Mouse (Mus musculus): ENCODE results near the gene Fbxo30. TPM values are rescaled to one million over a fixed set of nuclear protein-coding genes. Genes with fewer than 3 reads are reported as not detected.

Gene Fbxo30
- total RNA-seq, 2 experiments from 2014 or later = 8.2 to 9.2 TPM

DNA sequence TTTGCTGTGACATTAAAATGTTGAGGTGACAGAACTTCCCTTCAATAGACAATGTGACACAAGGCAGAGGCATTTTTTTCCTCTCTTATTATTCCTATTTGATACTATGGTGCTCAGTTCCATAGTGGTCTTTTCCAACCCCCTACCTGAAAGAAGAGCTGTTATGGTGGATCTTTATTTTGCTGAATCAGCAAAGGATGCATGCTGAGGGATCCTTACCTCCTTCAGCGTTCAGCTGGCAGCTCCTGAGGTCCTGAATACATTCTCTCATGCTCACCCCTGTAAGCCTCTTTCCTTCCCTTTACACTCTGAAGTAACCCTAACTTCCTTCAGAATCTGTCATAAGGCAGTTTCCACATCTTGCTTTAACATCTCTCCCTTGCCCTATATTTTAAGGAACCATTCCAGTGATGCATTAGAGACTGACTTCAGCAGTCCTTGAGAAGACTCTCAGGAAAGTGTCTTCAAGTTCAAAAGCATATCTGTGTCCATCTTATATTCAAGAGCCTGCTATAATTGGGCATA is 38.4 kb downstream of the Fbxo30 start:
- no peak for DNase-seq (ENCODE audit: extremely low spot score in 1 of 2, low spot score in 1 of 2)

DNA sequence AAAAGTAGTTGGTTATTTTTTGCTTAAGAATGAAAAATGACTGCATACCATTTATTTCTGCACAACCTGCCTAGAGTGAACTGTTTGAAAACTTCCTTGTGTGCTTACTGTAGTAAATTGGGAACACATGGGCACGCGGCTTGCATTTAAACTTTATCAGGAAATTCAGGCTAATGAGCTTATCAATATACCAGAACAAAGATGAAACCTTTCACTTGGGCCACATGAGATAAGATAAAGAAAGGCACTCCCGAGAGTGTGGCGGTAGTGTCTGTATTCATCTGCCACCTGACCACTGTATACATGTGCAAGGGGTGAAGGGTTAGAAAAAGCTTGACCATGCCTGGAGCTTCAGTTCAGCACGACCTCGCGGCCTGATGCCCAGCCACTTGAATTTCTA is 41.2 kb downstream of the Fbxo30 start:
- DNase-seq (ENCODE audit: extremely low spot score in 1 of 2, low spot score in 1 of 2) = no peak

DNA sequence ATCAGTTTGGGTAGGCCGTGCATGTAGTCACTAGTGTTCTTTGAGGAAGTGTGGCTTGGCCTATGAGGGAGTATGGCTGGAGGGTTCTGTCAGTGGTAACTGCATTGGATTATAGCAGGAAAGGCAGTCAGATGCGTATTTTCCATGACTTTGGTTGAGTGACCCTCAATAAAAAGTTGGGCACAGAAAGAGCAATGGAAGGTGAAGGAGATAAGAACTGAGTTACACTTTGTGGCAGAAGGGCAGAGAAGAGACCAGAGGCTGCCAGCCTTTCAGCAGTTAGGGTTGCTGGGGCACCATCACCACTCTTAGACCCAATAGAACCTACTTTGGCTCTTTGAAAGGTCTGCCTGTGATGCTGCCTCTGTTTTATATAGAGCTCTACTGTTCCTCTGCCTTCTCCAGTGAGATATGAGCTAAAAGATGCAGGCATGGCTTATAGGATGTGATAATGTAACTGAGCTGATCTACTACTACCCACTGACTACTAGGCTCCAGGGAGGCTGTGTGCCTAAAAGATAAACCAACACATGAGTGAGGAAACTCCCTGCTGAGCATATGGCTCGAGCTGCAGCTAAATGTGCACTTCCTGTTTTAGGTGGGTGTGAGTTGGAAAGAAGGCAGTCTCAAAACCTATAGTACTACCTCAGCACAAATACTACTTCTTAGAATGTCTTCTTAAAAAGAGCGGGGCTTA is 42.2 kb downstream of the Fbxo30 start:
- DNase-seq (ENCODE audit: extremely low spot score in 1 of 2, low spot score in 1 of 2) = no peak

DNA sequence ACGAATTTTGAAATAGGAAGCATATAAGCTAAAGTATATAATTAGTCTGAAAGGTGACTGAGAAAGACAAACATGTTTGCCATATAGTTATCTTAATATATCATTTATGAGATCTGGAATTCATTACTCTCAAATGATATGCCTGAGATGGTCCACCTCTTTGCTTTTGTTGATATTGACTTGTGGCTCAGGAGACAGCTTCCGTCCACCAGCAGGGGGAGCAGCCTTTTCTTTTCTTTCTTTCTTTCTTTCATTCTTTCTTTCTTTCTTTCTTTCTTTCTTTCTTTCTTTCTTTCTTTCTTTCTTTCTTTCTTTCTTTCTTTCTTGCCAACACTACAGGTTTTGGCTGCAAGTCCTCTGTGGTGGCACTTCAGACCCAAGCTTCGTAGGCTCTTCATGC is 45.4 kb downstream of the Fbxo30 start:
- DNase-seq (ENCODE audit: extremely low spot score in 1 of 2, low spot score in 1 of 2) = no peak

DNA sequence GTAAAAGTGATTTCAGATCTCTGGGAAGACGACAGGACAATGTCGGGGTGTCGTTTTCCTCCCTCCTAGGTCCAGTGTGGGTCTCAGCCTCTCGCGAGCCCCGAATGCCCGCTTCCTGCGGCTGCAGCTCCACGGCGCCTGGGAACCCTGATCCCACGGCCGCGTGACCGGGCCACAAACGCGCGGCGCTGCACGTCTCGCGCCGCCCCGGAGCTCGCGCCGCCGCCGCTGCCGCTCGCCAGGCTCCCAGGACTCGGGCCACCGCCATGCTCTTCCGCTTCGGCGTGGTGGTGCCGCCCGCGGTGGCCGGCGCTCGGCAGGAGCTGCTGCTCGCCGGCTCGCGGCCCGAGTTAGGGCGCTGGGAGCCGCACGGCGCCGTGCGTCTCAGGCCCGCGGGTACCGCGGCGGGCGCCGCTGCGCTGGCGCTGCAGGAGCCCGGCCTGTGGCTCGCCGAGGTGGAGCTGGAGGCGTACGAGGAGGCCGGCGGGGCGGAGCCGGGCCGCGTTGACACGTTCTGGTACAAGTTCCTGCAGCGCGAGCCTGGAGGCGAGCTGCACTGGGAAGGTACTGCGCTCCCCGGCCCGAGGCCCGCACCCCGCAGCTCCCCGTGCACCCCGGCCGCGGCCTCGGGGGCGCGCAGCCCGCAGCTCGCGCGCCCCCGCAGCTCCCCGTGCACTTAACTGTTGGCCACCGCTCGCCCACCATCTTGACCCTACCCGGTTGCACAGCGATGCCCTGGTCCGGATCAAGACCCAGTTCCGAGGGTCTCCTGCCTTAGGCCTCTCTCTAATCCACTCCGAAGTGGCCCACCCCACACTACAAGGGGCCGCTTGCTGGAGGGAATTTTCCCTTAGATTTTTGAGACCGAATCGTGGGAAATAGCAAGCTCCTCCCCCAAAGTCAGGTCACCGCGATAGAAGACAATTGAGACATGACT is 62.3 kb downstream of the Fbxo30 start, which contains the start of gene Epm2a:
Epm2a (plus strand) TSS at position 200 of the 937 bp plus-strand sequence.
- DNase-seq (ENCODE audit: extremely low spot score in 1 of 2, low spot score in 1 of 2) = peak; percentile 61 to 73

DNA sequence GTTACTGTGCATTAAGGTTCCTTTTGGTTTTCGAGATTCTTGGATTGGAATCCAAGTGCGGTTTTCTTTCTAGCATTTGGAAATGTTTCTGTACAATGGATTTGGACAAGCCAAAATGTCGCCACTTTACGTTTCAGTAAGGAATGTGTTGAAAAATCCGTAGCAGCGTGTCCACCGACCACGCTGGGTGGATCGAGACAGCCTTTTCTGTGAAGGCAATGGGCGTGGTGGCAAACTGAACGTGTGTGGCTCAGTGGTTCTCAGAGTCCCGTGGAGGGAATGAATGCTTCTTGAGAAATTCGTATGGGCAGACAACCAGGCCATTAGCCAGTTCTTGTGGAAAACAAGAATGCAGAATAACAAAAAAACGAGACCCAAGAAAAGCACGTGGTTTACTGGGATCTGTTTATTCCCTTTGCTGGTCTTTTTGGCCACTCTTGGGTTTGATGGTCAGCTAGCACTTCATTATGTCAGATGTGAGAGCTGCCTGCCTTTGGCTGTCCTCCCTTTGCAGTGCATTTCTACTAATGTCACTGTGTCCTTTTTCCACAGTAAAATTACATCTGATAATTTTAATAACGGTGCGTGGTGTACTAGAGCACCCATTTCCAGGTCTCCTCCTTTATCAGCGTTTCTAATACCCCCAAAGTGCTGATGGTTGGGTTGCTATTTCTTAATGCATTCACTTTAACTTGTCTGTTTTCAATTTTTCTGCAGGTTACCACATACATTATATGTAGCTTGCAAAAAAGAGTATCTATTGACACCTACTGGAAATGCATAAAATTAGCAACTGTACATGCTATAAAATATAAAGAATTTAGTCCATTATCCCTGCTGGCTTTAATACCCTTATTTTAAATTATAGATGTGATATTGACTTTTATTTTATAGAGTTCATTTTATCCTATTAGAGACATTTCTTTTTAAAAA is 63.7 kb downstream of the Fbxo30 start:
- DNase-seq (ENCODE audit: extremely low spot score in 1 of 2, low spot score in 1 of 2) = no peak

Other genes with a start within 250 kb of the Fbxo30 start
- gene Grm1, start 199.0 kb upstream of the Fbxo30 start, total RNA-seq (2021) = 10 to 100 TPM; 59.8 to 61.8 TPM
- gene Shprh, start 131.9 kb upstream of the Fbxo30 start, total RNA-seq (2021) = 10 to 100 TPM; 42.7 to 45.5 TPM
- gene Epm2a, start 62.1 kb downstream of the Fbxo30 start, total RNA-seq (2021) = 10 to 100 TPM; 28.2 to 28.8 TPM

Data from layer of hippocampus, postnatal 25 days (tissue).